Mouse (Mus musculus) embryonic facial prominence, embryonic 13.5 days (tissue): ENCODE results near the gene Ilf3. TPM values are rescaled to one million over a fixed set of nuclear protein-coding genes. Genes with fewer than 3 reads are reported as not detected.

Experiments used
- ATAC-seq: fragments of 200-750 bp; cut with Nextera tagmentation; 2 replicates; pipeline ENCODE4 v1.8.0; 2017; ENCODE audit warnings: low read depth; ENCODE audit not compliant: insufficient number of reproducible peaks, insufficient read depth, low FRiP score, low TSS enrichment
- H3K27ac ChIP-seq: fragments of 300-500 bp; sonication (generic); 2 replicates; pipeline ENCODE4 v1.5.1; 2015; ENCODE audit warnings: moderate library complexity, mild to moderate bottlenecking, inconsistent platforms
- H3K27me3 ChIP-seq: fragments of 300-500 bp; sonication (generic); 2 replicates; pipeline ENCODE4 v1.6.1; 2015; ENCODE audit warnings: mild to moderate bottlenecking, inconsistent platforms
- H3K36me3 ChIP-seq: fragments of 300-500 bp; sonication (generic); 2 replicates; pipeline ENCODE4 v1.6.1; 2015; ENCODE audit warnings: mild to moderate bottlenecking, inconsistent platforms
- H3K4me1 ChIP-seq: fragments of 300-500 bp; sonication (generic); 2 replicates; pipeline ENCODE4 v1.6.1; 2015; ENCODE audit warnings: inconsistent platforms
- H3K4me2 ChIP-seq: fragments of 300-500 bp; sonication (generic); 2 replicates; pipeline ENCODE4 v1.6.1; 2015; ENCODE audit warnings: moderate library complexity, mild to moderate bottlenecking, inconsistent platforms
- H3K4me3 ChIP-seq: fragments of 300-500 bp; sonication (generic); 2 replicates; pipeline ENCODE4 v1.5.1; 2015; ENCODE audit warnings: mild to moderate bottlenecking, inconsistent platforms
- H3K9ac ChIP-seq: fragments of 300-500 bp; sonication (generic); 2 replicates; pipeline ENCODE4 v1.6.1; 2015; ENCODE audit warnings: mild to moderate bottlenecking, inconsistent platforms
- H3K9me3 ChIP-seq: fragments of 300-500 bp; sonication (generic); 2 replicates; pipeline ENCODE4 v1.6.1; 2016; ENCODE audit warnings: inconsistent platforms
- WGBS: fragments of 180-500 bp; shearing (Covaris S2); methylation state at CpG from one replicate; pipeline ENCODE4 v1.1.7; 2015; ENCODE audit warnings: mixed read lengths; 5-methylcytosine and 5-hydroxymethylcytosine counted together
- polyA plus RNA-seq: library from polyadenylated mRNA; unstranded; fragments of >200 nt; fragmentation: Nextera tagmentation; extraction: Ambion mirVana; gene quantifications from 2 replicates; pipeline ENCODE4 v1.2.1, GENCODE M21; 2015

The Ilf3 gene
- polyA plus RNA-seq, 1 experiment from 2014 or later = 252 TPM

DNA sequence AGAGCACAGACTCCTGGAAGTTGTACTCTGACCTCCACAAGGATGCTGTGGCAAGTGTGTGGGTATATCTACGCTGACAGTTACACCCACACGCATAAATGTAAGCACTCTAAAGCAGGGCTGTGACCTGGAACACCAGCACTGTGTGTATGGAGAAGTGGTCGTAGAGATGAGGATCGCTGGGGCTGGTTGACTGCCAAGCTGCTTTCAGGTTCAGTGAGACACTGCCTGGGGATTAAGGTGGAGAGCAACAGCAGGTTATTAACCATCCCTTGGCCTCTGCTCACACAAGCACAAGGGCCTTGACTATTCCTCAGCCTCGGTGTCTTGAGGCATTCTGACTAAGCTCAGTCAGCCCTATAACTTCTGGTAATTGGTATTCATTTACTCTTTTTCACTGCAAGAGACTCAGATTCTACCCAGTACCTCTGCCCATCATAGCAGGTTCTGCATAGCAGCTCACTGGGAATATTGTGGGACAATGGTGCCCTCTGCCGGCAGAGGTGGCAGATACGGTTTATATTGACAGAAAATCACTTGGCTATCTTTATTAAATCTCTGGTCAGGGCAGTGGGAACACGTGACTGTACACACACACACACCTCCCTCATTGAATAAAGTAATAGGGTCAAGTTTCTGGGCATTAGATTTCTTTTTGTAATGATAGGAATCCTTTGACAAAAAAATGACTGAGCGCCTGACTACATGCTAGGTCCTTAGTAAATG lies 42.1 kb downstream of the Ilf3 start:
- no peaks in the 10 kb centered on the region for H3K27me3 ChIP-seq
- no peak overlapping the region for H3K4me3 ChIP-seq
- H3K27ac ChIP-seq = no peak overlapping the region
- no peak for ATAC-seq
- no peaks in the 10 kb centered on the region for H3K9me3 ChIP-seq
- H3K9ac ChIP-seq = no peak overlapping the region
- 34% methylated on average over 9 of the region's 9 CpGs for WGBS
- no peak overlapping the region for H3K4me2 ChIP-seq
- H3K4me1 ChIP-seq = peaks cover 10% of the 10 kb centered on the region
- peaks cover 29% of the 10 kb centered on the region for H3K36me3 ChIP-seq

DNA sequence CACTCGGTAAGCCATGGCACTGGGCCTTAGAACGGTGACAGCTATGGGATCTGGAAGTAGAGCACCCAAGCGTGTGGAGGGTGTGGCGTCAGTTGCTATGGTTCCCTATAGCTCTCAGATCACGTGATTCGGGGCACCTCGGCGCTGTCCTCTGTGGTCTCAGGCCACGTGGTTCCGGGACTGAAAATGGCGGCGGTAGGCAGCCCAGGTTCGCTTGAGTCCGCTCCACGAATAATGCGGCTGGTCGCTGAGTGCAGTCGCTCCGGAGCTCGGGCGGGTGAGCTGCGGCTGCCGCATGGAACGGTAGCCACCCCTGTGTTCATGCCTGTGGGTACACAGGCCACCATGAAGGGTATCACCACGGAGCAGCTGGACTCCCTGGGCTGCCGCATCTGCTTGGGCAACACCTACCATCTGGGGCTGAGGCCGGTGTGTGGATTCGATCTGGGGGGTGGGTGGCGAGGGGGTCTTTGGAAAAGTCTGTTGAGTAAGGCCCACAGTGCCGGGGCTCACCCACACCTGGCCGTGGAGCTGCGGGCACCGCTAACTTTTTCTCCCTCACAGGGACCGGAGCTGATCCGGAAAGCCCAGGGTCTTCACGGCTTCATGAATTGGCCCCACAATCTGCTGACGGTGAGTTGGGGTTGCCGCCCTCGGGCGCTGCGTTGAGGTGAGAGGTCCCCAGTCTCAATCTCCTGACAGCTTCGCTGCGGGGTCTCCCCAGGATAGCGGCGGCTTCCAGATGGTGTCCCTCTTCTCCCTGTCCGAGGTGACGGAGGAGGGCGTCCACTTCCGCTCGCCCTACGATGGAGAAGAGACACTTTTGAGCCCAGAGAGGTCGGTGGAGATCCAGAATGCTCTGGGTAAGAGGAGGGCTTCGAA lies 44.2 kb downstream of the Ilf3 start, which contains the start of gene Qtrt1:
Qtrt1 (plus strand) TSS at position 169 of the 882 bp plus-strand sequence.
- H3K36me3 ChIP-seq = peaks cover 20% of the 10 kb centered on the region

DNA sequence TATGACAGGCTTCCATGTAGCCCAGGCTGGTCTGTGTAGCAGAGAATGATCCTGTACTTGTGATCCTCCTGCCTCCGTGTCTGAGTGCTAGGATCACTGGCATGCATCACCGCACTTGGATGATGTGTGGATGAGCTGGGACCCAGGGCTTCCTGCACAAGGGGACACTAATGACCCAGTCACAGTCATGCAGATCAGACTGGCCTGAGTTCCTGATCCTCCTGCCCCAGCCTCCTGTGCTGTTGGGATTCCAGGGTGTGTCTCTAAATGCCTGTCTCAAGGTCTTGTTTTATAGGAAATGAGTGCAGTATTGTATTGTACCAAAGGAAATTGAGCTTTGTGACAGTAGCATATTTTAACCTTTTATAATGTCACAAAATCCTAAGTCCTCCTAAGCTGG lies 50.2 kb downstream of the Ilf3 start:
- no peak overlapping the region for H3K27ac ChIP-seq
- no peak for ATAC-seq
- H3K4me2 ChIP-seq = no peak overlapping the region
- H3K9ac ChIP-seq = no peak overlapping the region
- H3K4me3 ChIP-seq = no peak overlapping the region
- H3K36me3 ChIP-seq = peaks cover 68% of the 10 kb centered on the region
- no peaks in the 10 kb centered on the region for H3K9me3 ChIP-seq
- WGBS = 93% methylated on average over 2 of the region's 2 CpGs
- H3K4me1 ChIP-seq = no peaks in the 10 kb centered on the region
- no peaks in the 10 kb centered on the region for H3K27me3 ChIP-seq

More for the DNA sequence above, 44.2 kb downstream of the Ilf3 start, which contains the start of gene Qtrt1:
- H3K4me1 ChIP-seq = peaks cover 10% of the 10 kb centered on the region
- H3K27me3 ChIP-seq = no peaks in the 10 kb centered on the region
- peak; percentile 88 for ATAC-seq
- peak within 1 kb of the TSS; percentile 76 for H3K4me3 ChIP-seq
- H3K9ac ChIP-seq = peak within 1 kb of the TSS; percentile 84
- H3K27ac ChIP-seq = peak within 1 kb of the TSS; percentile 62
- H3K9me3 ChIP-seq = no peaks in the 10 kb centered on the region
- peak within 1 kb of the TSS; percentile 91 for H3K4me2 ChIP-seq
- 2% methylated on average over 53 of the region's 53 CpGs for WGBS

DNA sequence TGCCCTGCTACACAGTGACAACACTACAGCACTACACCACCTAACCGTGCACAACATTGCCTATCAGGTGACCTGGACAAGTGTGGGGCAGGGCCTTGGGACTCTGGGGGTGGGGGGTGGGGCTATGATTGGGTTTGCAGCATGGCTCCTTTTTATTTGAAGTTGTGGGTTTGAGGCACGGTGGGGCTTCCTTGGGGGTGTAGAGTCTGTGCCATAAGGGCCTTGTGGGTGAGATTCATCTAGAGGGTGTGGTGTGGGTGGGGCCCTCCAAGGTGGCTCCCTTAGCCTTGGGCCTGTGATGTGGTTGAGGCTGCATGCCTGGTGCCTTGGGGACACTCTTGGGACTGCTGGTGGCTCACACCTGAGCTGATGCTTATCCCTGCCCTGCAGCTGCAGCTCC lies 52.0 kb downstream of the Ilf3 start:
- Histone ChIP-seq H3K27ac (no peak overlapping the region), H3K9me3 (no peaks in the 10 kb centered on the region), H3K9ac (0 out of 2 replicates have a peak overlapping the region, but pooled peaks have one; percentile 21), H3K4me3 (no peak overlapping the region), H3K4me2 (no peak overlapping the region), H3K36me3 (peaks cover 63% of the 10 kb centered on the region), H3K27me3 (no peaks in the 10 kb centered on the region), H3K4me1 (no peaks in the 10 kb centered on the region)
- 81% methylated on average over 2 of the region's 2 CpGs for WGBS
- no peak for ATAC-seq

DNA sequence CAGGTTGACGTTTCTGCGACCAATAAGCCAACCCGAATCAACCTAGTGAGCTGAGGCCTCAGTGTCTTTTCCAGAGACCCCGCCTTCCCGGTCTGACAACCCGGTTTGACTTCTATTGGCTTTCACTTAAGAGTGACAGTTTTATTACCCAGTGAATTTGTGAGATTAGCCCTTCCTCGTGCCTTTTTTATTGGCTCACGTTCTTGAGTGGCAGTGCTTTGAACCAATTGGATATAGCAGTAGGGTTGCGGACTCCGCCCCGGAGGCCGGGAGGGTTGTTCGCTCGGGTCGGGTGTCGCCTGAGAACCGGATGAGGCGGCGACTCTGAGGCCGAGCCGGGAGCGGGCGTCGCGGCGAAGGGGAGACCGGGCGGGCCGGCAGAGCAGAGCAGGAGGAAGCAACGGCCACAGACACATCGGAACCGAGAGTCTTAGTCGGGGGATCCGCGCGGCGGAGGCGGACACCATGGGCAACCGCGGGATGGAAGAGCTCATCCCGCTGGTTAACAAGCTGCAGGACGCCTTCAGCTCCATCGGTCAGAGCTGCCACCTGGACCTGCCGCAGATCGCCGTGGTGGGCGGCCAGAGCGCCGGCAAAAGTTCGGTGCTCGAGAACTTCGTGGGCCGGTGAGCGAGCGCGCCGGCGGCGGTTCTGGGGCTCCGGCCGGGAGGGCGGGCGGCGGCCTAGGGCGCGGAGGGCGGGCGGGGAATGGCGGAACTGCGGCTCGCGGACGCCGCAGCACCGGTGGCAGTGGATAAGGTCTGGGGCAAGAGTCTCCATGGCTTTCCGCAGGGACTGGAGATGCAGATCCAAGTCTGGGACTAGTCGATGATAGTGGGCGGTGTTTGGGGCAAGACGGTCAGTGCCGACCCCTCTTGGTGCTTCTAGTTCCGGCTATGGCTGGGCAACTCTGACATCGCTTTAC lies 57.2 kb downstream of the Ilf3 start, which contains the start of gene Dnm2:
Dnm2 (plus strand) TSS at position 278 of the 925 bp plus-strand sequence.
- H3K4me1 ChIP-seq = peaks cover 23% of the 10 kb centered on the region
- peaks cover 26% of the 10 kb centered on the region for H3K36me3 ChIP-seq
- peak; percentile 99 for ATAC-seq
- H3K9me3 ChIP-seq = no peaks in the 10 kb centered on the region
- peak within 1 kb of the TSS; percentile 84 for H3K27ac ChIP-seq
- no peaks in the 10 kb centered on the region for H3K27me3 ChIP-seq
- peak within 1 kb of the TSS; percentile 73 for H3K4me2 ChIP-seq
- peak within 1 kb of the TSS; percentile 93 for H3K9ac ChIP-seq
- WGBS = under 1% methylated on average over 77 of the region's 82 CpGs
- peak within 1 kb of the TSS; percentile 81 for H3K4me3 ChIP-seq

DNA sequence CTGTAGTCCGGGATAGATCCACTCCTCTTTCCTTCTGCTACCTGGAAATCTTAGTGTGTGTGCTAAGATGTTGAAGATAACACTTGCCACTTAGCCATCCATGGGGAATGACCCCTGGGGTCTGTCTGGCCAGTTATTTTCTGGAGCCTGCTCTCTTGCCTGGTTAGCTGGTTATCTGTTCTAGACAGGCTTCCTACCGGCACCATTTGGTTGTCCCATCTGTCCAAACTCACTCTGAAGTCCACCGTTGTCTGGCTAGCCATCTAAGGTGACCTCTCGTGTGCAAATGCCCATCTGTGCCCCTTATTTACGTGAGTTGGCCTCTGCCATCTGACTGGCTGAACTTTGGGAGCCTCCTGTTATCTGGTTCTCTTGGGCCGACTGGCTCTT lies 57.9 kb downstream of the Ilf3 start:
- 12% methylated on average over 6 of the region's 6 CpGs for WGBS
- no peaks in the 10 kb centered on the region for H3K9me3 ChIP-seq
- H3K4me2 ChIP-seq = peak overlapping the region; percentile 73
- H3K4me1 ChIP-seq = peaks cover 24% of the 10 kb centered on the region
- H3K9ac ChIP-seq = peak overlapping the region; percentile 93
- no peak for ATAC-seq
- no peaks in the 10 kb centered on the region for H3K27me3 ChIP-seq
- H3K36me3 ChIP-seq = peaks cover 20% of the 10 kb centered on the region
- H3K27ac ChIP-seq = no peak overlapping the region
- peak overlapping the region; percentile 81 for H3K4me3 ChIP-seq

DNA sequence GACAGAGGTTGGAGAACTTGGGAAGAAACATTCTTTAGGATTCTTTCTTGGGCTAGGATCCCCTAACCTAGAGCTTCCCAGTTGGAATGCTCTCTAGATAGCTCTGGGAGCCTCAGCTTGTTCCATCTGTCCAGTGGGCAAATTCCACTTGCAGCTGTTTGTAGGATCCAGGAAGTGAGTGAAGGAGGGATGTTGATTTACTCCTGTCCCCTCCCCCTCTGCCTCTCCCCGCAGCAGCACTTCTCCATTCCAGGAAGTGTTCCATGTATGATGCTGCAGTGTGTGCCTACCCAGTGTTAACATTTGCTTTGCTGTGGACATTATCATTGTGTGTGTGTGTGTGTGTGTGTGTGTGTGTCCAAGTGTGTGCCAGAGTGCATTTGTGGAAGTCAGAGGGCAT lies 58.3 kb downstream of the Ilf3 start:
- no peaks in the 10 kb centered on the region for H3K27me3 ChIP-seq
- WGBS = 0% methylated on average over 1 of the region's 1 CpGs
- H3K9ac ChIP-seq = peak overlapping the region; percentile 93
- H3K9me3 ChIP-seq = no peaks in the 10 kb centered on the region
- H3K4me2 ChIP-seq = peak overlapping the region; percentile 73
- H3K27ac ChIP-seq = no peak overlapping the region
- no peak for ATAC-seq
- H3K4me3 ChIP-seq = peak overlapping the region; percentile 81
- peaks cover 15% of the 10 kb centered on the region for H3K36me3 ChIP-seq
- peaks cover 27% of the 10 kb centered on the region for H3K4me1 ChIP-seq

DNA sequence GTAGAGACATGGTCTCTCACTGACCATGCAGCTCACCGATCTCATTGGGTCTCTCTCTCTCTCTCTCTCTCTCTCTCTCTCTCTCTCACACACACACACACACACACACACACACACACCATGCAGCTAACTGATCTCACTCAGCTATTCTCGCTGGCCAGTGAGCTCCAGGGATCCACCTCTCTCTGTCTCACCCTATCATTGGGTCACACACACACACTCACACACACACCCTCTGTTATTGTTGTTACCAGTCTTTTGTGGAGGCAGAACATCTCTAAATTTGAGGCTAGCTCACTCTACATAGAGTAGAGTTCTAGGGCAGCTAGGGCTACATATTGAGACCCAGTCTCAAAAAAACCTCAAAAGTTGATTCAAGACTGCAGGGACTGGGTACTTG lies 58.9 kb downstream of the Ilf3 start:
- Histone ChIP-seq H3K4me3 (peak overlapping the region; percentile 81), H3K4me1 (peaks cover 27% of the 10 kb centered on the region)

DNA sequence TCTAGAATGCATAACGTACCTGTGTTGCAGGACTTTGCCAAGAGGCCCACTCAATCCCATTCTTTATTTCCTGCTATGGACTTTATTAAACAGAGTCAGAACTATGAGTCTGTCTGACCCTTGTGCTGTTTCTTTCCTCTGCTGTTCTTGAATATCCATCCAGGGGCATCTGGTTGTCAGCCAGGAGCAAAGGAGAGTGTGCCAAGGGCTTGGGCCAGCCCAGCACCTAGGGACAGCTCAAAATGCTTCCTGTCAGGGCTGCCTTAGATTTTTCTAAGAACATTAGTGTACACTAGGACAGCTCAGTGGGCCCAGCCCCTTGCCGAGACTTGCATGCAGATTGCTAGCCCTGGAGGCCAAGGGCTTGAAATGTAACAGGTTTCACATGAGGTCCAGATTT lies 60.1 kb downstream of the Ilf3 start:
- no peak overlapping the region for H3K27ac ChIP-seq
- no peaks in the 10 kb centered on the region for H3K36me3 ChIP-seq
- ATAC-seq = no peak
- no peaks in the 10 kb centered on the region for H3K27me3 ChIP-seq
- WGBS = 78% methylated on average over 2 of the region's 2 CpGs
- peak overlapping the region; percentile 36; the same call in 1 of the 2 replicates for H3K9ac ChIP-seq
- no peak overlapping the region for H3K4me2 ChIP-seq
- H3K9me3 ChIP-seq = no peaks in the 10 kb centered on the region
- peaks cover 27% of the 10 kb centered on the region for H3K4me1 ChIP-seq
- no peak overlapping the region for H3K4me3 ChIP-seq

More for the DNA sequence above, 58.9 kb downstream of the Ilf3 start:
- Histone ChIP-seq H3K4me2 (peak overlapping the region; percentile 73), H3K9me3 (no peaks in the 10 kb centered on the region), H3K27ac (no peak overlapping the region), H3K9ac (peak overlapping the region; percentile 93; the same call in 1 of the 2 replicates), H3K27me3 (no peaks in the 10 kb centered on the region), H3K36me3 (peaks cover 10% of the 10 kb centered on the region)
- 67% methylated on average over 2 of the region's 2 CpGs for WGBS
- ATAC-seq = no peak

DNA sequence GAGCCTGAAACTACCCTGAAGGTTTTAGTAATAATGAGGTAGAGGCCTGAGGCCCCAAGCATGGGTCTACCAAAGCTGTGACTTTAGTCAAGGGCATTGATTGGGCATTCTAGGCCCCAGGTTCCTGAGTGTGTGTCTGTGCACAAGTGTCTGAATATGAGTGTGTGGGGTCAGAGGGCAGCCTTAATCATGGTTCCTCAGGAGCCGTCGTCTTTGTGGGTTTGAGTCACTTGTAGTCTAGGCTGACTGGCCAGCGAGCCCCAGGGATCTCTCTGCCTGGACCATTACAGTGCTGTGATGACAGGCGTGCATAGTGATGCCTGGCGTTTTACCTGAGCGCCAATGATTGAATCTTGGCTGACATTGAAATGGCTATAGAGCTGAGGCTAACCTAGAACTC lies 60.5 kb downstream of the Ilf3 start:
- Histone ChIP-seq H3K4me1 (peaks cover 29% of the 10 kb centered on the region), H3K36me3 (no peaks in the 10 kb centered on the region), H3K4me2 (no peak overlapping the region), H3K27me3 (no peaks in the 10 kb centered on the region), H3K9me3 (no peaks in the 10 kb centered on the region), H3K9ac (peak overlapping the region; percentile 36; the same call in 1 of the 2 replicates), H3K4me3 (no peak overlapping the region), H3K27ac (no peak overlapping the region)
- WGBS = 78% methylated on average over 6 of the region's 6 CpGs
- no peak for ATAC-seq

DNA sequence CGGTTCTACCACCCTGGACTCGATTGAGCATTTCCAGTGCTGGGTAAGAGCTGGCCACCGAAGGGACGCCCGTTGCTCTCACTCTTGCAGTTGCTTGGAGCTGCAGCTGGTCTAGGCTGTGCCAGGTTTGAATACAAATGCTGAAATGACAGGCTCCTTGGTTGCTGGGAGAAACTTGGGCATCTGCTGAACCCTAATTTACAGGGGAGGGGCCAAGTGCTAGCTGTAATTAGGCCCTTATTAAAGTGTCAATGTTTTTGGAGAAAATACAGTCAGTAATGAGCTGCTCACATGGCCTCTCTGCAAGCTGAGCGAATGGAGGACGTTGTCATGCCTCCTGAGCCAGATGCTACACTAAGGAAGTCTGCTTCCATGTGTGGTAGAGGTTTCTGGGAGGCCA lies 63.1 kb downstream of the Ilf3 start:
- no peaks in the 10 kb centered on the region for H3K9me3 ChIP-seq
- no peaks in the 10 kb centered on the region for H3K27me3 ChIP-seq
- ATAC-seq = no peak
- 78% methylated on average over 7 of the region's 7 CpGs for WGBS
- H3K9ac ChIP-seq = no peak overlapping the region
- H3K4me1 ChIP-seq = peaks cover 41% of the 10 kb centered on the region
- no peak overlapping the region for H3K4me2 ChIP-seq
- 0 out of 2 replicates have a peak, but pooled peaks cover 7% of the 10 kb centered on the region for H3K36me3 ChIP-seq
- H3K4me3 ChIP-seq = no peak overlapping the region
- H3K27ac ChIP-seq = 0 out of 2 replicates have a peak overlapping the region, but pooled peaks have one; percentile 4
